Mouse (Mus musculus): ENCODE measurements around the gene Rtp2. TPM values are rescaled to one million over a fixed set of nuclear protein-coding genes. Genes with fewer than 3 reads are reported as not detected.

Rtp2 gene
- polyA plus RNA-seq, 1 experiment from 2014 or later: not detected

DNA sequence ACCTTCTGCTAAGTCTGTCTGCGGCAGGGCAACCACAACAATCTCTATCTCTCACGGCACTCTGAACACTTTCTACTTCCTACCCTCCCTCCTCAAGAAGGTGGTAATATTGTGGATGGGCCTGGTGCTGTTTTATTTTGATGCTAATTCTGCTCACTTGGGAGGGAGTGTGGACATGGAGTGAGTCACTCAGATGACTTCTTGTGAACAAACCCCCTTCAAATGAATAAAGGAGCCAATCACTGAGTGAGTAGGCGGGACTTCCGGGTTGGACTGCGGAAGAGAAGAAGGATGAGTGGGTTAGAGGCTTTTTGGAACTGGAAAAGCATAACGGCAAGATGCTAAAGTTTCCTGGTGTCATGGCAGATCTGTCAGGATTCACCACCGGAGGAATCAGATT lies 30.8 kb downstream of the Rtp2 start:
- no peak overlapping the region for H3K4me2 ChIP-seq
- H3K27me3 ChIP-seq (ENCODE audit: insufficient read depth, low read length): no peaks in the 10 kb centered on the region
- no peak overlapping the region for H3K9ac ChIP-seq
- no peaks in the 10 kb centered on the region for H3K36me3 ChIP-seq (ENCODE audit: insufficient read depth)
- no peaks in the 10 kb centered on the region for H3K9me3 ChIP-seq (ENCODE audit: low read depth, low read length)
- no peaks in the 10 kb centered on the region; the same call in 1 of the 2 replicates for H3K4me1 ChIP-seq (ENCODE audit: insufficient read depth)
- no peak overlapping the region for H3K27ac ChIP-seq (ENCODE audit: low read depth)
- H3K4me3 ChIP-seq (ENCODE audit: low read depth, low read length): no peak overlapping the region
- no peak for ATAC-seq (ENCODE audit: insufficient read depth)
- WGBS: 82% methylated on average over 7 of the region's 7 CpGs
- no peak for DNase-seq
- TF ChIP-seq CTCF (IDR thresholded peaks at IDR 0.05; ENCODE audit: low read depth): no peak

DNA sequence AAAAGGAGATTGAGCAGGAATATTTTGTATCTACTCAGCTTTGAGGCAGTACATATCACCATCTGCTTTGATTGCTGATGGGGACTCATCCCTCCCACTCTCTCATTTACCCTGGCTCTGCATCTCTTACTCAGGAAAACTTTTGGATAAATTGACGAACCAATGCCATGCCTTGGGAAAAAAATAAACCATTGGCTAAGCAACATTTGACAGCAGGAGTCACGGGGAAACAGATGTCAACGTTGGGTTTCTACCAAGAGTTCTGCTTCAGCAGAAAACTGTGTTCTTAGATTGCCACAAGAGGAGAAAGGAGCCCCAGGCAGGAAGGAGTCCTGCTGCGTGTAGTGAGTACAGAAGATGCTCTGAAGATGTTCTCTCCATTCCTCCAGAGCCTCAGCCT lies 32.1 kb downstream of the Rtp2 start:
- Histone ChIP-seq H3K4me1 (ENCODE audit: insufficient read depth) (no peaks in the 10 kb centered on the region; the same call in 1 of the 2 replicates), H3K27ac (ENCODE audit: low read depth) (no peak overlapping the region), H3K4me2 (no peak overlapping the region), H3K4me3 (ENCODE audit: low read depth, low read length) (no peak overlapping the region), H3K27me3 (ENCODE audit: insufficient read depth, low read length) (no peaks in the 10 kb centered on the region), H3K9me3 (ENCODE audit: low read depth, low read length) (no peaks in the 10 kb centered on the region), H3K9ac (no peak overlapping the region), H3K36me3 (ENCODE audit: insufficient read depth) (no peaks in the 10 kb centered on the region)
- no peak for TF ChIP-seq CTCF (IDR thresholded peaks at IDR 0.05; ENCODE audit: low read depth)
- ATAC-seq (ENCODE audit: insufficient read depth) (no peak), DNase-seq (no peak)
- 80% methylated on average over 4 of the region's 4 CpGs for WGBS

DNA sequence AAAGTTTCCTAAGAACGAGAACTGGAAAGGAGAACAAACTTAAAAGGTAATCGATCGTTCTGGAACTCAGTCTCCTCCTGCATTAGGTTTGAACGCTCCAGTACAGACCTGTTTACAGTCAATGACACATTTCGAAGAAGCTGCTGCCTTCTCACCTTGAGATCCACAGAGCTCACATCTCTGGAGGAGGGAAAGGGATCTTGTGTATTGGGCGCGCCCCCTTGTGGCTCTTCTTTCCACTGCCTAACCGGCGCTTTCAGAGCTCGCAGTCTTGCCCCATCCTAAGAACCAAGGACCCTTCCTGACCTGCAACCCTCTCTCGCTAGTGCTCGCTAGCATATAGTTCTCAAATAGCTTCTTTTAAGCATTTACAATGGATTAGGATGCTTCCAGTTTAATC lies 33.4 kb downstream of the Rtp2 start:
- Histone ChIP-seq H3K4me1 (ENCODE audit: insufficient read depth) (no peaks in the 10 kb centered on the region; the same call in 1 of the 2 replicates), H3K9me3 (ENCODE audit: low read depth, low read length) (no peaks in the 10 kb centered on the region), H3K27ac (ENCODE audit: low read depth) (no peak overlapping the region), H3K36me3 (ENCODE audit: insufficient read depth) (no peaks in the 10 kb centered on the region), H3K9ac (no peak overlapping the region), H3K27me3 (ENCODE audit: insufficient read depth, low read length) (no peaks in the 10 kb centered on the region), H3K4me3 (ENCODE audit: low read depth, low read length) (no peak overlapping the region), H3K4me2 (peak overlapping the region; percentile 33)
- DNase-seq (peak; percentile 93), ATAC-seq (ENCODE audit: insufficient read depth) (peak; percentile 75; the same call in 1 of the 2 replicates)
- 11% methylated on average over 12 of the region's 12 CpGs for WGBS
- TF ChIP-seq CTCF (IDR thresholded peaks at IDR 0.05; ENCODE audit: low read depth): peak; percentile 90

DNA sequence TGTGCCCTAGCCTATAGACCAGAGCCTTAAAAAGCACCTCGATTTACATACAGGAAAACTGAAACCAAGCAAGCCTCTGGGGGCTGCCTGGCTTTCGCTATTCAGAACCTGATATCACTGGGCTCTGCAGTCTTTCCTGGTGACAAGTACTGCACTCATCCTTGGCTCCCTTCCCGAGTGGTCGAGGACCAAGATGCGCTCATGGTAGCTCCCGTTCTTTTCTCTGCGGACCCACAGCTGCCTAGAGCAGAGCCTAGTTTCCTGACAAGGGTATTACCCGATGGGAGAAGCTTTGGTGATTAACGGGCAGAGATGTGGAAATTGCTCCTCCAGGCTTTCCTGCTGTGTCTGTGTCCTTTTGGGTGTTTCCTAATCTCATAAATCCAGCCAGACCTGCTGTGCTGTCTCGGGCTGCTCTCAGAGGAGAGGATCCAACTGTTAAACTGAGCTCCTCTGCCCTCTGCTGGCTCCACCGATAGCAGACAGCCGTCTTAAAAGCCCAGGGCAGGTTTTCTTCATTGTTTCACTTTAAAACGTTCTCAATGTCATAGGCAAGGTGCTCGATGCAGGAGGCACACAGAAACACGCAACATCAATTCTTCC lies 34.1 kb downstream of the Rtp2 start:
- TF ChIP-seq CTCF (IDR thresholded peaks at IDR 0.05; ENCODE audit: low read depth): peak; percentile 78
- 13% methylated on average over 15 of the region's 15 CpGs for WGBS
- no peaks in the 10 kb centered on the region for H3K9me3 ChIP-seq (ENCODE audit: low read depth, low read length)
- H3K4me2 ChIP-seq: peak overlapping the region; percentile 33
- no peak overlapping the region for H3K4me3 ChIP-seq (ENCODE audit: low read depth, low read length)
- DNase-seq: peak; percentile 90
- no peaks in the 10 kb centered on the region for H3K36me3 ChIP-seq (ENCODE audit: insufficient read depth)
- no peaks in the 10 kb centered on the region; the same call in 1 of the 2 replicates for H3K4me1 ChIP-seq (ENCODE audit: insufficient read depth)
- ATAC-seq (ENCODE audit: insufficient read depth): peak; percentile 77
- H3K9ac ChIP-seq: no peak overlapping the region
- no peaks in the 10 kb centered on the region for H3K27me3 ChIP-seq (ENCODE audit: insufficient read depth, low read length)
- H3K27ac ChIP-seq (ENCODE audit: low read depth): no peak overlapping the region

DNA sequence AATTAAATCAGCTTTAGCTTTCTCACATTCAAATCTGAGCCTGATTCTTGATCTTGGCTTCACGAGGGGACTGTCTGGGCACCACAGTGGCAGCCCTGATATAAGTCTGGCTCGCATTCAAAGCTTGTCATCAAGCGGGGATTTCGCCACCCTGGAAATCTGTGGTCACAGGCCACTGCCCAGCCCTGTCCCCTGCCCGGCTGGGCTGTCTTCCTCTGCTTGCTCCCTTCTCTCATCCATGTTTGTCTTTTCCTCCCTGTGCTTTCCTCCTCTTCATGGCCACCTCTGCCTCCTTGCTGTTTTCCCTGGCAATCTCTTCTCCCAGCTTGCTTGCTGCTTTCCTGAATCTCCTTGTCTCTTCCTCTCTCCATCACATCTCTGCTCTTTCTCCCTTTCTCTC lies 34.7 kb downstream of the Rtp2 start:
- no peak for TF ChIP-seq CTCF (IDR thresholded peaks at IDR 0.05; ENCODE audit: low read depth)
- Histone ChIP-seq H3K4me2 (no peak overlapping the region), H3K9ac (no peak overlapping the region), H3K27ac (ENCODE audit: low read depth) (no peak overlapping the region), H3K27me3 (ENCODE audit: insufficient read depth, low read length) (no peaks in the 10 kb centered on the region), H3K9me3 (ENCODE audit: low read depth, low read length) (no peaks in the 10 kb centered on the region), H3K36me3 (ENCODE audit: insufficient read depth) (no peaks in the 10 kb centered on the region), H3K4me3 (ENCODE audit: low read depth, low read length) (no peak overlapping the region), H3K4me1 (ENCODE audit: insufficient read depth) (no peaks in the 10 kb centered on the region; the same call in 1 of the 2 replicates)
- 64% methylated on average over 5 of the region's 5 CpGs for WGBS
- DNase-seq (no peak), ATAC-seq (ENCODE audit: insufficient read depth) (no peak)

DNA sequence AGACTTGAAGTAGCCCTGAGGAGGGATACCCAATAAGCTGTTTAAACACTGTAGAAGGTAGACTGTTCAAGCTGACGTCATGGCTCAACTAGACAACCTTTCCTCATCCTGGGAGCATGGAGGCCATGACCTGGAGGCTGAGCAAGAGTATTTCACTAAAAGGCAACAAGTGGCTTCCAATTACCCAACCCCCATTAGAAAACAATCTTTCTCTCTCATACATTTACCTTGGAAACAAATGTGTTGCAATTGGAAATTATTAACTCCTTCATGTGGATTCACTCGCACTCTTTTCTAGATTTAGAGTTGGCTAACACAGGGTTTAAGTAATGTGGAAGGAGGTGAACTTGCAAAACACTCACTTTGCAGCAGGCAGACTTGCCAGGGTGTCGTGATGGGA lies 37.1 kb downstream of the Rtp2 start:
- no peak overlapping the region for H3K9ac ChIP-seq
- H3K36me3 ChIP-seq (ENCODE audit: insufficient read depth): no peaks in the 10 kb centered on the region
- ATAC-seq (ENCODE audit: insufficient read depth) (no peak), DNase-seq (no peak)
- no peak overlapping the region for H3K27ac ChIP-seq (ENCODE audit: low read depth)
- no peak for TF ChIP-seq CTCF (IDR thresholded peaks at IDR 0.05; ENCODE audit: low read depth)
- 73% methylated on average over 3 of the region's 3 CpGs for WGBS
- no peaks in the 10 kb centered on the region; the same call in 1 of the 2 replicates for H3K4me1 ChIP-seq (ENCODE audit: insufficient read depth)
- no peak overlapping the region for H3K4me2 ChIP-seq
- no peaks in the 10 kb centered on the region for H3K9me3 ChIP-seq (ENCODE audit: low read depth, low read length)
- peaks cover 13% of the 10 kb centered on the region for H3K27me3 ChIP-seq (ENCODE audit: insufficient read depth, low read length)
- no peak overlapping the region for H3K4me3 ChIP-seq (ENCODE audit: low read depth, low read length)

DNA sequence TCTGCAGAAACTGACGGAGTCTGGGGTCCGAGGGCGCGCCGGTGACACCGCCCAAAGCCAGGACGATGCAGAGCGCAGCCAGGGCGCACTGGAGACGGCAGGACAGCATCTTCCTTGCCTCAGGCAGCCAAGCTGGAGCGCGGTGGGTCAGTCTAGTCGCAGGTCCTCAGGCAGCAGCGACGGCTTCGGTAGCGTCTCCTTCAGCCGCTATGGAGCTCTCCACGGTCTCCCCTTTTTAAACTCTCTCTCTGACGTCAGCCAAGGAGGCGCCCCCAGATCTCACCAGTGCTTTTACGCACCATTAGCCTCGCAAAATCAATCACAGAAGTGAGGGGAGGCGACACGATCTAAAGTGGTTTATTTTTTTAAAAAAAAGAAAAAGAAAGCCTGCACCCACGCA lies 41.6 kb downstream of the Rtp2 start, which contains the start of gene Sst:
Sst (minus strand) TSS at position 323 of the 400 bp plus-strand sequence.
- Histone ChIP-seq H3K4me2 (no peak within 1 kb of the TSS), H3K9me3 (ENCODE audit: low read depth, low read length) (no peaks in the 10 kb centered on the region), H3K36me3 (ENCODE audit: insufficient read depth) (no peaks in the 10 kb centered on the region), H3K4me3 (ENCODE audit: low read depth, low read length) (no peak within 1 kb of the TSS), H3K4me1 (ENCODE audit: insufficient read depth) (no peaks in the 10 kb centered on the region), H3K27ac (ENCODE audit: low read depth) (no peak within 1 kb of the TSS), H3K27me3 (ENCODE audit: insufficient read depth, low read length) (peaks cover 13% of the 10 kb centered on the region), H3K9ac (no peak within 1 kb of the TSS)
- WGBS: 6% methylated on average over 26 of the region's 26 CpGs
- no peak for TF ChIP-seq CTCF (IDR thresholded peaks at IDR 0.05; ENCODE audit: low read depth)
- DNase-seq (no peak), ATAC-seq (ENCODE audit: insufficient read depth) (no peak)
